Mouse (Mus musculus): ENCODE measurements around the gene Hoxa5. TPM values are rescaled to one million over a fixed set of nuclear protein-coding genes. Genes with fewer than 3 reads are reported as not detected.

The Hoxa5 gene
- 0.06 and 0.08 TPM in 2 replicates for polyA plus RNA-seq (2012; rRNA removed)

DNA sequence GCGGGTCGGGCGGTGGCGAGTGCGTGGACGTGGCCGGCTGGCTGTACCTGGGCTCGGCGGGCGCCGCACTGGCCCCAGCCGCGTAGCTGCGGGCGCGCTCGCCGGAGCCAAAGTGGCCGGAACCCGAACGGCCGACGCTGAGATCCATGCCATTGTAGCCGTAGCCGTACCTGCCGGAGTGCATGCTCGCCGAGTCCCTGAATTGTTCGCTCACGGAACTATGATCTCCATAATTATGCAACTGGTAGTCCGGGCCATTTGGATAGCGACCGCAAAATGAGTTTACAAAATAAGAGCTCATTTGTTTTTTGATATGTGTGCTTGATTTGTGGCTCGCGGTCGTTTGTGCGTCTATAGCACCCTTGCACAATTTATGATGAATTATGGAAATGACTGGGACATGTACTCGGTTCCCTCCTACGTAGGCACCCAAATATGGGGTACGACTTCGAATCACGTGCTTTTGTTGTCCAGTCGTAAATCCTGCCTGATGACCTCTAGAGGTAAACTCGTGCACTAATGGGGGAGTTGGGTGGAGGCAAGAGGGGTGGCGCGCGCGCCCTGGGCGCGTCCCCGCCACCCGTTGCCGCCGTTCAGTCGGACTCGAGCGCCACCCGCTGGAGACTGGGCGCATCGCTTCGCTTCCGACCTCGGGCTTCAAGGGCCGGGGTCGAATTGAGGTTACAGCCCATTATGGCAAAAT is at the start of gene Hoxa5:
Hoxa5 (minus strand) TSS at position 538 of the 703 bp plus-strand sequence.
- H3K4me3 ChIP-seq (ENCODE audit: control insufficient read depth, low read depth, low read length), result peak within 1 kb of the TSS; percentile 70
- H3K27ac ChIP-seq (ENCODE audit: control insufficient read depth, insufficient read depth, low read depth, low read length), result no peak within 1 kb of the TSS
- TF ChIP-seq POLR2A (IDR thresholded peaks at IDR 0.05; ENCODE audit: control insufficient read depth, low read depth, low read length) (no peak), CTCF (IDR thresholded peaks at IDR 0.05; ENCODE audit: control insufficient read depth, insufficient read depth, insufficient replicate concordance, low read depth, low read length) (peak; percentile 78; the same call in 1 of the 2 replicates)
- no peaks in the 10 kb centered on the region for H3K36me3 ChIP-seq (ENCODE audit: control insufficient read depth, insufficient read depth, low read length)
- H3K4me1 ChIP-seq (ENCODE audit: control insufficient read depth, insufficient read depth, low read length), result peaks cover 26% of the 10 kb centered on the region
- peaks cover 19% of the 10 kb centered on the region for H3K27me3 ChIP-seq (ENCODE audit: control insufficient read depth, insufficient read depth, low read length)

DNA sequence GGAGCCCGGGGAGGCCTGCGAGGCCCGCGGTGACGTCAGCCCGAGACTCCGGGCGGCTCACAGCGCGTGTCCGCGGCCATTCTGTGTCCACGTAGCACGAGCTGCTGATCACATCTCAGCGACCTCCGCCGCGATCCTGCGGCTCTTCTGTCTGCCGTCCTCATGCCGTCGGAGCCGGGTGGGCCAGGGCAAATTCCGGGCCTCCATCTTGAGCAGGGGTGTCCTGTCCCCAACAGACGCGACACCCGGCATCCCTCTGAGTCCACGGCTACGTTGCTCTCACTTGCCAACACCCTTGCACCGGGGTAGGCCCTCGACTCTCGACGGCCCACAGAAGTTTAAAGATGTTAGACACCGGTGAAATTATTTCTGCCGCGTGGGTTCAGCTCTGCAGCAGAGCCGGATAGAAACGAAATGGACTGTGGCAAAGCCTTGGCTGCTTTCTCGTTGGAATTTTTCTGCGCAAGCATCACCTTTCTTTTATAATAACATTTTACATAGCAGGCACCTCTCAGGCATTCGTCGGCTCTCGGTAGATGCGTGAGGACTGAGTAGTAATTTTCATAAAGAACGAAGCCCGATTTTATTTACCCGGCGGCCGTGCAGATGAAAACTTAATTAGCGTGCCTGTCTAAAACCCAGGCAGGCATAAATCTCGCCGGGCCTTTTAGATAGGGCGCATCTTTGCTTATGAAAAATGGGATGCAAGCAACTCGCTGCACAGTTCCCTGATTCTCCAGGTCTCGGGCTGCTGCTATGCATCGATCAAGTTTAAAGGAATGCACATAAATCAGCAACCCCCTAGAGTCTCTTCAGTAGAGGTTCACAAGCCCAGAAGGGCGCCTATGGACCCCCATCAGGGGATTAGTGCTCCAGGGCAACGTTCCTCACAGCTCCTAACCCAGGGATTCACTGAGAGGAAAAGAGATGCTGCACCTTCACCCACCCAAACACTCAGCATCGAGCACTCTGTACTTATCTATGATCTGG is 49.4 kb upstream of the Hoxa5 start:
- peaks cover 11% of the 10 kb centered on the region for H3K4me1 ChIP-seq (ENCODE audit: control insufficient read depth, insufficient read depth, low read length)
- H3K36me3 ChIP-seq (ENCODE audit: control insufficient read depth, insufficient read depth, low read length), result no peaks in the 10 kb centered on the region
- peaks cover 13% of the 10 kb centered on the region for H3K27me3 ChIP-seq (ENCODE audit: control insufficient read depth, insufficient read depth, low read length)
- TF ChIP-seq CTCF (IDR thresholded peaks at IDR 0.05; ENCODE audit: control insufficient read depth, insufficient read depth, insufficient replicate concordance, low read depth, low read length), result no peak
- TF ChIP-seq POLR2A (IDR thresholded peaks at IDR 0.05; ENCODE audit: control insufficient read depth, low read depth, low read length), result no peak
- peak overlapping the region; percentile 53 for H3K4me3 ChIP-seq (ENCODE audit: control insufficient read depth, low read depth, low read length)
- no peak overlapping the region for H3K27ac ChIP-seq (ENCODE audit: control insufficient read depth, insufficient read depth, low read depth, low read length)

- Histone ChIP-seq H3K36me3 (ENCODE audit: control insufficient read depth, insufficient read depth, low read length) (no peaks in the 10 kb centered on the region), H3K27ac (ENCODE audit: control insufficient read depth, insufficient read depth, low read depth, low read length) (no peak overlapping the region), H3K4me1 (ENCODE audit: control insufficient read depth, insufficient read depth, low read length) (peaks cover 13% of the 10 kb centered on the region), H3K27me3 (ENCODE audit: control insufficient read depth, insufficient read depth, low read length) (peaks cover 16% of the 10 kb centered on the region), H3K4me3 (ENCODE audit: control insufficient read depth, low read depth, low read length) (no peak overlapping the region)
- TF ChIP-seq POLR2A (IDR thresholded peaks at IDR 0.05; ENCODE audit: control insufficient read depth, low read depth, low read length) (no peak), CTCF (IDR thresholded peaks at IDR 0.05; ENCODE audit: control insufficient read depth, insufficient read depth, insufficient replicate concordance, low read depth, low read length) (no peak)
These were observed 48.5 kb upstream of the Hoxa5 start for GRCm38 (mm10) chr6:52252775-52253376.

GRCm38 (mm10) chr6:52252016-52252774 is 47.8 kb upstream of the Hoxa5 start:
- Histone ChIP-seq H3K4me1 (ENCODE audit: control insufficient read depth, insufficient read depth, low read length) (peaks cover 13% of the 10 kb centered on the region), H3K27me3 (ENCODE audit: control insufficient read depth, insufficient read depth, low read length) (peaks cover 19% of the 10 kb centered on the region)
- TF ChIP-seq POLR2A (IDR thresholded peaks at IDR 0.05; ENCODE audit: control insufficient read depth, low read depth, low read length) (no peak), CTCF (IDR thresholded peaks at IDR 0.05; ENCODE audit: control insufficient read depth, insufficient read depth, insufficient replicate concordance, low read depth, low read length) (no peak)

GRCm38 (mm10) chr6:52251177-52251879 is 46.9 kb upstream of the Hoxa5 start:
- no peak for TF ChIP-seq POLR2A (IDR thresholded peaks at IDR 0.05; ENCODE audit: control insufficient read depth, low read depth, low read length)
- TF ChIP-seq CTCF (IDR thresholded peaks at IDR 0.05; ENCODE audit: control insufficient read depth, insufficient read depth, insufficient replicate concordance, low read depth, low read length), result no peak
- peaks cover 20% of the 10 kb centered on the region for H3K27me3 ChIP-seq (ENCODE audit: control insufficient read depth, insufficient read depth, low read length)

More at GRCm38 (mm10) chr6:52252016-52252774, 47.8 kb upstream of the Hoxa5 start:
- H3K4me3 ChIP-seq (ENCODE audit: control insufficient read depth, low read depth, low read length), result no peak overlapping the region
- H3K27ac ChIP-seq (ENCODE audit: control insufficient read depth, insufficient read depth, low read depth, low read length), result no peak overlapping the region
- no peaks in the 10 kb centered on the region for H3K36me3 ChIP-seq (ENCODE audit: control insufficient read depth, insufficient read depth, low read length)

DNA sequence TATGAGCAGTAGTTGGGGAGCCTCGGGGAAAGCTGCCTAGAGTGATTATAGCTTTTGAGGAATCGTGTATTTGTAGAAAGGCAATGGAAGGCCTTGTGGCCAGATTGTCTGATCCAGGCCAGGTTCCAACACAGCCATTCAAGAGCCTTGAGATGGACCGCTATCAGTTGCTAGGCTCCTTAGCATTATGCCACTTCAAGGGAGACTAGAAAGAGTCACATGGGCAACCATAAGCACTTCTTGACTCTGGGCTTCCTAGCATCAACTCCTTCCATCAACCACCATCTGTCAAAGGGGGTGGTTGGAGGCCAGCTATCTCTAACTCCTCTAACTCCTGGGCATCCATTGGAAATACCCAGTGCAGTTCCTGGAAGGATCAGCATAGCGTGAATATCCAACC is 45.4 kb upstream of the Hoxa5 start:
- peaks cover 26% of the 10 kb centered on the region for H3K27me3 ChIP-seq (ENCODE audit: control insufficient read depth, insufficient read depth, low read length)
- H3K4me1 ChIP-seq (ENCODE audit: control insufficient read depth, insufficient read depth, low read length), result peaks cover 15% of the 10 kb centered on the region
- H3K36me3 ChIP-seq (ENCODE audit: control insufficient read depth, insufficient read depth, low read length), result no peaks in the 10 kb centered on the region
- TF ChIP-seq POLR2A (IDR thresholded peaks at IDR 0.05; ENCODE audit: control insufficient read depth, low read depth, low read length) (no peak), CTCF (IDR thresholded peaks at IDR 0.05; ENCODE audit: control insufficient read depth, insufficient read depth, insufficient replicate concordance, low read depth, low read length) (no peak)
- no peak overlapping the region for H3K27ac ChIP-seq (ENCODE audit: control insufficient read depth, insufficient read depth, low read depth, low read length)
- no peak overlapping the region for H3K4me3 ChIP-seq (ENCODE audit: control insufficient read depth, low read depth, low read length)

More at GRCm38 (mm10) chr6:52251177-52251879, 46.9 kb upstream of the Hoxa5 start:
- H3K4me3 ChIP-seq (ENCODE audit: control insufficient read depth, low read depth, low read length), result no peak overlapping the region
- H3K36me3 ChIP-seq (ENCODE audit: control insufficient read depth, insufficient read depth, low read length), result no peaks in the 10 kb centered on the region
- peaks cover 14% of the 10 kb centered on the region for H3K4me1 ChIP-seq (ENCODE audit: control insufficient read depth, insufficient read depth, low read length)
- no peak overlapping the region for H3K27ac ChIP-seq (ENCODE audit: control insufficient read depth, insufficient read depth, low read depth, low read length)

Data from testis, adult 2 months (tissue).